Mouse (Mus musculus) urinary bladder, postnatal 14 days (tissue): Measurements from ENCODE around the gene Stk25.

Experiments used
- DNase-seq: peaks from one replicate; pipeline ENCODE4 v3.0.0; 2021; ENCODE audit warnings: low spot score

Stk25 gene

DNA sequence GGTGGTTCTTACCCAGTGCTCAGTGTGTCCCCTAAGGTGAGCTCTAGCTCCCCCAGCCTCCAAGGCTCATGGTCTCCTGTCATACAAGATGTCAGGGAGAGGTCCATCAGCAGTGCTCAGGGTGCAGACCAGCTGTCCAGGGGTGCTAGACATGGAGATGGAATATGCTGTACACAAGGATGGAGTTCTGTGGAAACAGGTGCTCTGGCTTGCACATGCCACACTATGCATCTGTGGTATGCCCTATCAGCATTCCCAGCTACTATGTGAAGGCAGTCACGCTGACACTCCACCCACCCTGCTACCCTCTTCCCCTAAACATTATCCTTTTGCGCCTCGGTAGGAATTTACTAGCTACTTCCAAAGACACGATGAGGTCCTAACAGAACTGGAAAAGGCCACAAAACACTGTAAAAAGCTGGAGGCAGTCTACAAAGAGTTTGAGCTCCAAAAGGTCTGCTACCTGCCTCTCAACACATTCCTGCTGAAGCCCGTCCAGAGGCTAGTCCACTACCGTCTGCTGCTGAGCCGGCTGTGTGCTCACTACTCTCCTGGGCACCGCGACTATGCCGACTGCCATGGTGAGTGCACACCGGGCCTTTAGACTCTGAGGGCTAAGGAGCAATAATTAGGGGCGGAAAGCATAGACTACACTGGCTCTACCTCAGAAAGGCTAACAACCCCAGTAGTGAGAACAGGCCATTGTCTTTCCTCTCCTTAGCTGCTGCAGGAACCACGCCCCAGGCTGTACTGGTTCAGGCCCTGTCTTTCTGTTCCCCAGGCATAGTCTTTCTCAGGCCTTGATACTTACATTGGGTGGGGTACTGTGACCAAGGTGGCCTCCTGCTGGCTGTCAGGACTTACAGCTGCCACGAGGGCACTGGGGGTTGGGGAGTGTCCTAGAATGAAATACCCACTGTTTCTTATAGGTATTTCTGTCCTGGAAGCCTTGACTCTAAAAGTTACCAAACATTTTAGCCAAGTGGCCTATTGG is 51.1 kb downstream of the Stk25 start:
- no peak for DNase-seq

DNA sequence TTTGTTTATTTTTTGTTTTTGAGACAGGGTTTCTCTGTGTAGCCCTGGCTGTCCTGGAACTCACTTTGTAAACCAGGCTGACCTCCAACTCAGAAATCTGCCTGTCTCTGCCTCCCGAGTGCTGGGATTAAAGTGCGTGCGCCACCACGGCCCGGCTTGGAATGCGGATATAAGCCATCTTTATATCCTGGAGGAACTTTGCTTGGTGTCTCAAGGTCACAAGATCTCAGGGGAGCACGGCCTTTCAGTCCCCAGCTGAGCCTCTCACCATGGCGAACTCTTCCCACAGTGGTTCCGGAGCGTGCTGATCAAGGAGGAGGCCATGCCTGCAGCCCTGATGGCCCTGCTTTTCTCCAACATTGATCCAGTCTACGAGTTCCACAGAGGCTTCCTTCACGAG is 54.5 kb downstream of the Stk25 start:
- DNase-seq = no peak

GRCm38 (mm10) chr1:93602911-93603310 is 55.5 kb downstream of the Stk25 start:
- DNase-seq = no peak

DNA sequence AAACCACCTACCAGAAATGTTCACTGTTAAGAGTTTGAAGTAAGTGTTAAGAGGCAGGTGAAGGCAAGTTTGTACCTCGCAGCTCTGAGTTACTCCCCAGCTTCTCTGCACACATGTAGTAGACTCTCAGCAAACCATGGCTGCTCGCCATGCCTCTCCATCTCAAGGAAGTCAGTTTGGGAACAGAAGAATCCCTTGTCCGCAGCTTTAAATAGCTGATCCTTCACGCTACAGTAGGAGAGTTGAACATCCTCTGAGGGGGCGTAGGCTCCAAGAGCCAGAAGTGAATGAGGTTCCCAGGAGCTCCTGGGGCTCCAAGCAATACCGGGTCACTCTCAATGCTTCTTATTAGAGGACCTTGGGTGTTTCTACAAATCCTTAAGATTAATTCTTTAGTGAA is 62.5 kb downstream of the Stk25 start:
- DNase-seq = no peak

GRCm38 (mm10) chr1:93593960-93594359 is 64.5 kb downstream of the Stk25 start:
- no peak for DNase-seq

- DNase-seq = no peak
These were observed 70.1 kb downstream of the Stk25 start for GRCm38 (mm10) chr1:93588346-93588745.

DNA sequence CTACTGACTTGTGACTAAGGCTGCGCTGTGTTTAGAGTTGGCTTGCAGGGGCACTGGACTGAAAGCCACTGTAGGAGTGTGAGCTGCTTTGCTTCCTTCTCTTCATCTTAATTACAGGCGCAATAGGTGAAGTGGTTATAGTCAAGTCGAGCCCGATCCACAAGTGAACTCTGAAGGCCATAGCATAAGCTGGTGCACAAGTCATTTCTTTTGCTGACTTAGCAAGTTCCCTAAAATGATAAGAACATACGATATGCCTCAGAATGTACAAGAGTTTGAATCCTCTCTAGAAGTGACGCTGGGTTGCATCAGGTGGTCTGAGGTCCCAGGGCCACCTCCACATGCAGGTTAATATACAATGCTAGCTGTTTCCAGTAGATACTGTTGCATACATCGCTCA is 76.9 kb downstream of the Stk25 start:
- DNase-seq = no peak

- DNase-seq = no peak
These were observed 80.6 kb downstream of the Stk25 start for GRCm38 (mm10) chr1:93577861-93578260.

- DNase-seq = no peak
These were observed 81.4 kb downstream of the Stk25 start for GRCm38 (mm10) chr1:93577066-93577465.
